Mouse (Mus musculus) midbrain, embryonic 16.5 days (tissue): ENCODE data around the gene P2ry6. TPM values are rescaled to one million over a fixed set of nuclear protein-coding genes. Genes with fewer than 3 reads are reported as not detected.

Source experiments
- ATAC-seq: fragments of 200-750 bp; cut with Nextera tagmentation; 2 replicates; pipeline ENCODE4 v1.8.0; 2017; ENCODE audit warnings: moderate TSS enrichment
- H3K27ac ChIP-seq: fragments of 300-500 bp; sonication (generic); 2 replicates; pipeline ENCODE4 v1.5.1; 2014; ENCODE audit warnings: mild to moderate bottlenecking, low read length, mixed read lengths
- H3K27me3 ChIP-seq: fragments of 300-500 bp; sonication (generic); 2 replicates; pipeline ENCODE4 v1.6.1; 2014; ENCODE audit warnings: low read depth, low read length, mixed read lengths; ENCODE audit not compliant: control insufficient read depth, insufficient read depth
- H3K36me3 ChIP-seq: fragments of 300-500 bp; sonication (generic); 2 replicates; pipeline ENCODE4 v1.6.1; 2014; ENCODE audit warnings: mild to moderate bottlenecking, low read length, moderate library complexity, mixed read lengths; ENCODE audit not compliant: control insufficient read depth, insufficient read depth
- H3K4me1 ChIP-seq: fragments of 300-500 bp; sonication (generic); 2 replicates; pipeline ENCODE4 v1.6.1; 2014; ENCODE audit warnings: mild to moderate bottlenecking, low read length, mixed read lengths; ENCODE audit not compliant: control insufficient read depth, insufficient read depth
- H3K4me2 ChIP-seq: fragments of 300-500 bp; sonication (generic); 2 replicates; pipeline ENCODE4 v1.6.1; 2014; ENCODE audit warnings: mild to moderate bottlenecking, low read length, mixed read lengths
- H3K4me3 ChIP-seq: fragments of 300-500 bp; sonication (generic); 2 replicates; pipeline ENCODE4 v1.5.1; 2014; ENCODE audit warnings: low read depth, mild to moderate bottlenecking, low read length, moderate library complexity, mixed read lengths
- H3K9ac ChIP-seq: fragments of 300-500 bp; sonication (generic); 2 replicates; pipeline ENCODE4 v1.6.1; 2014; ENCODE audit warnings: low read depth, low read length, mixed read lengths
- H3K9me3 ChIP-seq: fragments of 300-500 bp; sonication (generic); replicated peaks from 2 replicates; pipeline ENCODE4 v1.6.1; 2014; ENCODE audit warnings: mild to moderate bottlenecking, low read length, mixed read lengths; ENCODE audit not compliant: control insufficient read depth, poor library complexity, severe bottlenecking
- WGBS: fragments of 180-500 bp; shearing (Covaris S2); extraction: QIAGEN DNeasy Blood & Tissue Kit; methylation state at CpG from one replicate; pipeline ENCODE4 v1.1.7; 2014; 5-methylcytosine and 5-hydroxymethylcytosine counted together
- polyA plus RNA-seq: library from polyadenylated mRNA; unstranded; fragments of >200 nt; fragmentation: Nextera tagmentation; extraction: Ambion mirVana; gene quantifications from 2 replicates; pipeline ENCODE4 v1.2.1, GENCODE M21; 2015

Gene P2ry6
- polyA plus RNA-seq, 1 experiment from 2014 or later, result 3.0 TPM

DNA sequence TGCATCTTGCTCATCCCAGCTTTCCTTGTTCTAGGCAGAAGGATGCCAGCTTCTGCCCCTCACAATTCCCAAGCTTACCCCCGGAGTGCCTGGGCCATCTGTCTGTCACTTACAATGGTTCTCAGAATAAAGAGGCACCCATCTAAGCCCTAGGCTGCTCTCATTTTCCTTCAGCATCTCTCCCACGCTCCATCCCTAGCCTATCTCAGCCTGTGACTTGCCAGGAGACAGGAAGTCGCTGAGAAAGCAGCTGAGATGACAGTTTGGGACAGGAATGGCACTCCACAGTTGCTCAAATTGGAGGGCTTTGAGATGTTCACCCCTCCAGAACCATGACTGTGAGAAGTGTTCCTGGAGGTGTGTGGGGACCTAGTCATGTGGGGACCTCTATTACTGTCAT lies 1.6 kb downstream of the P2ry6 start:
- H3K27me3 ChIP-seq, result peaks cover 13% of the 10 kb centered on the region
- H3K4me2 ChIP-seq, result no peak overlapping the region
- peaks cover 8% of the 10 kb centered on the region; the same call in 1 of the 2 replicates for H3K4me1 ChIP-seq
- H3K4me3 ChIP-seq, result no peak overlapping the region
- H3K27ac ChIP-seq, result no peak overlapping the region
- no peak for ATAC-seq
- no peaks in the 10 kb centered on the region for H3K9me3 ChIP-seq
- no peak overlapping the region for H3K9ac ChIP-seq
- H3K36me3 ChIP-seq, result no peaks in the 10 kb centered on the region
- WGBS, result 50% methylated on average over 3 of the region's 3 CpGs

- no peaks in the 10 kb centered on the region for H3K9me3 ChIP-seq
- no peak overlapping the region for H3K4me3 ChIP-seq
- H3K27ac ChIP-seq, result no peak overlapping the region
- no peak overlapping the region for H3K9ac ChIP-seq
- H3K4me2 ChIP-seq, result no peak overlapping the region
- H3K36me3 ChIP-seq, result no peaks in the 10 kb centered on the region
- WGBS, result 82% methylated on average over 10 of the region's 10 CpGs
- ATAC-seq, result no peak
- peaks cover 2% of the 10 kb centered on the region; the same call in 1 of the 2 replicates for H3K4me1 ChIP-seq
- H3K27me3 ChIP-seq, result peaks cover 7% of the 10 kb centered on the region
These were observed 5.4 kb downstream of the P2ry6 start for GRCm38 (mm10) chr7:100968874-100969659.

GRCm38 (mm10) chr7:100968376-100968775 lies 6.1 kb downstream of the P2ry6 start:
- H3K9me3 ChIP-seq, result no peaks in the 10 kb centered on the region
- H3K36me3 ChIP-seq, result no peaks in the 10 kb centered on the region
- H3K27me3 ChIP-seq, result peaks cover under 1% of the 10 kb centered on the region; the same call in 1 of the 2 replicates
- no peak for ATAC-seq
- H3K27ac ChIP-seq, result no peak overlapping the region
- no peak overlapping the region for H3K4me3 ChIP-seq
- H3K4me2 ChIP-seq, result no peak overlapping the region
- no peaks in the 10 kb centered on the region for H3K4me1 ChIP-seq
- no peak overlapping the region for H3K9ac ChIP-seq
- WGBS, result 75% methylated on average over 6 of the region's 6 CpGs

- H3K36me3 ChIP-seq, result no peaks in the 10 kb centered on the region
- no peak overlapping the region for H3K9ac ChIP-seq
- no peak overlapping the region for H3K27ac ChIP-seq
- no peak overlapping the region for H3K4me3 ChIP-seq
- no peaks in the 10 kb centered on the region for H3K27me3 ChIP-seq
- H3K4me2 ChIP-seq, result no peak overlapping the region
- WGBS, result 80% methylated on average over 9 of the region's 9 CpGs
- no peaks in the 10 kb centered on the region for H3K9me3 ChIP-seq
- H3K4me1 ChIP-seq, result no peaks in the 10 kb centered on the region
- no peak for ATAC-seq
These were observed 6.6 kb downstream of the P2ry6 start for GRCm38 (mm10) chr7:100967850-100968249.

GRCm38 (mm10) chr7:100966014-100966413 lies 8.4 kb downstream of the P2ry6 start:
- ATAC-seq, result no peak
- WGBS, result 73% methylated on average over 7 of the region's 7 CpGs

DNA sequence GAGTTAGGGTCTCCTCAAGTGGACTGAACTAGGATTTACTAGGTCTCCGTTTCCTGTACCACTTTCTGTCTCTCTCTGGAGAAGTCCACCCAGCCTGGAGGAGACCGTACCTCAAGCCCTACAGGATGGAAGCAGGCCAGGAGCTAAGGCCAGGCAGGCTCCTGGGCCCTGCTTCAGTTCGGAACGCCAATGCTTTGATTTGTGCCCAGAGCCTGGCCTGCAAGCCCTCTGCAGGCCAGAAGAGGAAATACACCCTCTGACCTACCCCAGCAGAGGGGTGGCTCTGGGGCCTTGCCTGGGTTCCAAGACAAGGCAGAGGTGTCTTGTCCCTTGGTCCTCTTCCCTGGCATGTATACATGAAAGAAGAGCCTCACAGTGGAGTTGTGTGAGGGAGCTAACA lies 9.4 kb downstream of the P2ry6 start:
- no peak overlapping the region for H3K4me2 ChIP-seq
- H3K9me3 ChIP-seq, result no peaks in the 10 kb centered on the region
- WGBS, result 31% methylated on average over 4 of the region's 4 CpGs
- H3K36me3 ChIP-seq, result no peaks in the 10 kb centered on the region
- H3K27ac ChIP-seq, result no peak overlapping the region
- H3K9ac ChIP-seq, result no peak overlapping the region
- no peak overlapping the region for H3K4me3 ChIP-seq
- no peaks in the 10 kb centered on the region for H3K4me1 ChIP-seq
- no peaks in the 10 kb centered on the region for H3K27me3 ChIP-seq
- no peak for ATAC-seq

More at GRCm38 (mm10) chr7:100966014-100966413, 8.4 kb downstream of the P2ry6 start:
- Histone ChIP-seq H3K4me2 (no peak overlapping the region), H3K4me3 (no peak overlapping the region), H3K27ac (no peak overlapping the region), H3K27me3 (no peaks in the 10 kb centered on the region), H3K4me1 (no peaks in the 10 kb centered on the region), H3K9ac (no peak overlapping the region), H3K9me3 (no peaks in the 10 kb centered on the region), H3K36me3 (no peaks in the 10 kb centered on the region)

DNA sequence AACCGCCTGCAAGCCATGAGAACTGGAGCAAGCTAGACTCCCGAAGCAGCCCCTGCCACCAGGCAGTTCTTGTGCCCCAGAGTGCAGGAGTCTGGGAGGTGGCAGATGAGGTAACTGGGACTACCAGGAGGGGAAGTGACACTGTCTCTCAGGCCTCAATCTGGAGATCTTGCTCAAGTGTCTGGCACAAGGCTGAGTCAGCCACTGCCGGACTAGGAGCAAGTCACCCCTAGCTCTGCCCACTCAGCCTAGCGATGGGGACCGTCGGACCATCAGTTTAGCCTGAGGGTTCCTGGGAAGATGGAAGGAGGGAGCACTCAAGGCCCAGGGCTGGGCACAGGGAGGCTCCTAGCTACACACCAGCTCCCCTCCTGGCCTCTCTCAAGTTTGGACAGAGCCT lies 10.2 kb downstream of the P2ry6 start:
- H3K9me3 ChIP-seq, result no peaks in the 10 kb centered on the region
- H3K4me3 ChIP-seq, result no peak overlapping the region
- 83% methylated on average over 6 of the region's 6 CpGs for WGBS
- H3K27me3 ChIP-seq, result no peaks in the 10 kb centered on the region
- ATAC-seq, result no peak
- no peak overlapping the region for H3K9ac ChIP-seq
- H3K27ac ChIP-seq, result no peak overlapping the region
- H3K4me1 ChIP-seq, result no peaks in the 10 kb centered on the region
- H3K36me3 ChIP-seq, result no peaks in the 10 kb centered on the region
- H3K4me2 ChIP-seq, result no peak overlapping the region

GRCm38 (mm10) chr7:100963381-100963780 lies 11.1 kb downstream of the P2ry6 start:
- Histone ChIP-seq H3K27ac (peak overlapping the region; percentile 48; the same call in 1 of the 2 replicates), H3K4me2 (no peak overlapping the region), H3K9ac (no peak overlapping the region), H3K9me3 (no peaks in the 10 kb centered on the region), H3K36me3 (no peaks in the 10 kb centered on the region), H3K27me3 (no peaks in the 10 kb centered on the region), H3K4me3 (no peak overlapping the region), H3K4me1 (no peaks in the 10 kb centered on the region)
- WGBS, result 51% methylated on average over 8 of the region's 8 CpGs
- ATAC-seq, result peak; percentile 17; the same call in 1 of the 2 replicates

- no peak overlapping the region for H3K4me3 ChIP-seq
- H3K9me3 ChIP-seq, result no peaks in the 10 kb centered on the region
- no peak overlapping the region for H3K27ac ChIP-seq
- H3K9ac ChIP-seq, result no peak overlapping the region
- H3K36me3 ChIP-seq, result no peaks in the 10 kb centered on the region
- no peak for ATAC-seq
- no peak overlapping the region for H3K4me2 ChIP-seq
- no peaks in the 10 kb centered on the region for H3K27me3 ChIP-seq
- no peaks in the 10 kb centered on the region for H3K4me1 ChIP-seq
- WGBS, result 79% methylated on average over 7 of the region's 7 CpGs
These were observed 13.3 kb downstream of the P2ry6 start for GRCm38 (mm10) chr7:100961146-100961545.
